Mouse (Mus musculus) thymus, adult 2 months (tissue): ENCODE data around the gene Apobec3. TPM values are rescaled to one million over a fixed set of nuclear protein-coding genes. Genes with fewer than 3 reads are reported as not detected.

Source experiments
- DNase-seq: peaks from one replicate; pipeline ENCODE4 v3.0.0; 2021
- H3K27ac ChIP-seq: fragments of 200-500 bp; 2 replicates; pipeline ENCODE4 v1.5.1; 2012; ENCODE audit warnings: low read length, control low read depth; ENCODE audit not compliant: control insufficient read depth, insufficient read depth
- H3K27me3 ChIP-seq: fragments of 200-500 bp; 2 replicates; pipeline ENCODE4 v1.6.1; 2012; ENCODE audit warnings: mild to moderate bottlenecking, low read length, moderate library complexity, mixed read lengths; ENCODE audit not compliant: control insufficient read depth, insufficient read depth
- H3K36me3 ChIP-seq: fragments of 200-500 bp; 2 replicates; pipeline ENCODE4 v1.6.1; 2012; ENCODE audit warnings: mild to moderate bottlenecking, low read length, moderate library complexity; ENCODE audit not compliant: control insufficient read depth, insufficient read depth
- H3K4me1 ChIP-seq: fragments of 200-500 bp; replicated peaks from 2 replicates; pipeline ENCODE4 v1.6.1; 2012; ENCODE audit warnings: low read length; ENCODE audit not compliant: control insufficient read depth, insufficient read depth
- H3K4me3 ChIP-seq: fragments of 200-500 bp; 2 replicates; pipeline ENCODE4 v1.5.1; 2012; ENCODE audit warnings: mild to moderate bottlenecking, low read length, control low read depth, moderate library complexity; ENCODE audit not compliant: control insufficient read depth, insufficient read depth
- CTCF ChIP-seq: fragments of 200-500 bp; IDR thresholded peaks from 2 replicates; pipeline ENCODE4 v1.5.1; 2012; ENCODE audit warnings: mild to moderate bottlenecking, control low read depth, low read length, moderate library complexity, borderline replicate concordance; ENCODE audit not compliant: control insufficient read depth, poor library complexity, insufficient read depth; ENCODE audit errors: extremely low read depth
- POLR2A ChIP-seq: fragments of 200-500 bp; IDR thresholded peaks from 2 replicates; pipeline ENCODE4 v1.6.1; 2012; ENCODE audit warnings: mild to moderate bottlenecking, low read length, control low read depth, moderate library complexity; ENCODE audit not compliant: control insufficient read depth, poor library complexity, insufficient read depth; ENCODE audit errors: extremely low read depth
- WGBS: fragments of 180-500 bp; shearing (Covaris S2); methylation state at CpG from one replicate; pipeline ENCODE4 v1.1.7; 2018; 5-methylcytosine and 5-hydroxymethylcytosine counted together
- polyA plus RNA-seq: library from polyadenylated mRNA; depleted of rRNA; stranded (reverse); fragments of >200 nt; gene quantifications from 2 replicates; pipeline ENCODE4 v1.2.3, GENCODE M21; 2012

The Apobec3 gene
- polyA plus RNA-seq, 1 experiment, result 92.3 TPM

DNA sequence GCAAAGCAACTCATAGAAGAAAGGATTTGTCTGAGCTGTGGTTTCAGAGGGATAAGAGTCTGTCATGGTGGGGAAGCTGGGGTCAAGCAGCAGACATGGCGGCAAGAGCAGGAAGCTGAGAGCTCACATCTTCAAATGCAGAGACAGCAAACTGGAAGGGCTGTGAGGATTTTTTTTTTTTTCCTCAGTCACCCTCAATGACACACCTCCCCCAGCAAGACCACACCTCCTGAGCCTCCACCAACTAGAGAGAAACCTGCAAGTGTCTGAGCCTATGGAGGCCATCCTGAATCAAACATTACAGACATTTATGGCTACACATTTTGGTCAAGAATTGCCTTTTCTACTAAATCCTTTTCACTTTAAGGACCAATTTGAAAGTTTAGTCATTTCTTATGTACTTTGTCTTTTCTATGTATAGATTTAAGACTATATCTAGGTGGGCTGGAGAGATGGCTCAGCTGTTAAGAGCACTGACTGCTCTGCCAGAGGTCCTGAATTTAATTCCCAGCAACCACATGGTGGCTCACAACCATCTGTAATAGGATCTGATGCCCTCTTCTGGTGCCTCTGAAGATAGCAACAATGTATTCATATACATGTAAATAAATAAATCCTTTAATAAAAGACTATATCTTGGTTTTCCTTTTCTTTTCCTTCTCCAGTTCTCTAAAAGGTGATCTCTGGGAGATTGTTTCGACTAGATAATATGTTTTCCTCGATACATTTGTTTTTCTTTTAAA, 24.0 kb upstream of the Apobec3 start:
- Histone ChIP-seq H3K36me3 (no peaks in the 10 kb centered on the region), H3K4me3 (no peak overlapping the region), H3K4me1 (no peaks in the 10 kb centered on the region), H3K27ac (no peak overlapping the region), H3K27me3 (no peaks in the 10 kb centered on the region)
- DNase-seq, result no peak
- TF ChIP-seq CTCF (no peak), POLR2A (no peak)
- 72% methylated on average over 3 of the region's 3 CpGs for WGBS

DNA sequence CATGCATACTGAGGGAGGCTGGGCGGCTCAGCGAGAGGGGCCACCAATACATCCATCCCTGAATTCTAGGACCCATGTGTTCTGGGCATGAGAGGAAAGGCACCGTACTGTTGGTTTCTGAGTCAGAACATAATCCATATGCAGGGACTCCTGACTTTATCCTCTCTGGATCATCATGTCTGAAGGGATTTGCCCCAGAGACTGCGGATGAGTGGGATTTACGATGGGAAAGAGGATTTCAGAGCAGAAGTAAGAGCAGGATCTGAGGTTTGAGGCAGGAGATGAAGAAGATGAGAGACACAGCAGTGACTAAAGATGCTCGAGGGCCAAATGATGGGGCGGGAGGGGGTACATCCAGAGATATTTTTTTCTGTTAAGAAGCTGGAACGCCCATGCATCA, 17.9 kb upstream of the Apobec3 start:
- 96% methylated on average over 8 of the region's 8 CpGs for WGBS
- H3K4me1 ChIP-seq, result peaks cover 3% of the 10 kb centered on the region
- no peak for TF ChIP-seq CTCF
- TF ChIP-seq POLR2A, result no peak
- no peak for DNase-seq
- H3K36me3 ChIP-seq, result no peaks in the 10 kb centered on the region
- no peak overlapping the region for H3K27ac ChIP-seq
- no peak overlapping the region for H3K4me3 ChIP-seq
- no peaks in the 10 kb centered on the region for H3K27me3 ChIP-seq

DNA sequence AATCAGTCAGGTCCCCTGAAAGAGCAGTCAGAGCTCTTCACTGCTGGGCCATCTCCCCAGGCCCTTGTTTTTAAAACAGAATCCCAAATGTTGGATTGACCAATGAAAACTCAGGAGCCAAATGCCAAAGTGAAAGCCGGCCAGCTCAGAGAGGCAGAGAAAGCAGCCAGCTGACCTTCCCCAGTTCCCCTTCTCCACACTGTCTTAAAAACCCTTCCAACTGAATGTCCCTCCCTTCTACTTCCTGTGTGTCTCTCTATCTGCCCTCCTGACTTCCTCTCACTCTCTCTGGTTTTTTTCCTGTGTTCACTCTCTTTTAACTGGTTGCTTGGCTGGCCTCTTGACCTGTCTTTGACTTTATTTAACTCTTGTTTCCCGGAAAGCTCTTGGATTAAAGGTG, 17.5 kb upstream of the Apobec3 start:
- WGBS, result 47% methylated on average over 2 of the region's 2 CpGs

DNA sequence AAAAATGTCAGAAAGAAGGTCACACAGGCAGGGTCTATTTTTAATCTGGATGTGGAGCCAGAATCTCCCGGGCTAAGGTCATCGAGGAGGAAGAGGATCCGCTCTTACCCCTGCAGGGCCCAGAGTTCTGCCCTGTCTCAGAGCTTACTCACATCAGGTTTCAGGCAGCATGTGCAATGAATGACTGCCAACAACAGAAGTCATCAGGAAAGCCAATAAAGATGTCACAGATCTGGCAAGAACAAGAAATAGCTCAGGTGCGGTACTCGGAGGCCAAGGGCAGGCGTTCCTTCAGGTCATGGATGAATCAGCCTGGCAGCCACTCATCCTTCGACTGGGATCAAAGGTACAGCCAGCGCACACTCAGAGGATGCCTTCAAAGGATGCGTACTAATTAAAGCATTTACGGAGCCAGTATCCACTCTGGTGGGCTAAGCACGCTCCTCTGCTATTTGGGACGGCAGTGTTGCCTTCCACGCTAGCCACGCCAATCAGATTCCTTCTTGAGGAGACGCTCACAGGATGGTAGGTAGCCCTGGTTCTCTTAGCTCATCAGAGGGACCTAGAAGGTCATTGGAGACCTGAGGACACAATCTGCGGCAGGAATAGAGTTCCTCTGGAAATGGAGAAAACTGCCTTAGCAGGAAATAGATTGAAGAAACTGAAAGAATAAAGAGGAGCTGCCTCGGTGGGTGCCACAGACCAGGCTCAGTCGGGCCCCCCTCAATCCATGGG, 16.0 kb upstream of the Apobec3 start:
- TF ChIP-seq CTCF (no peak), POLR2A (no peak)
- Histone ChIP-seq H3K36me3 (no peaks in the 10 kb centered on the region), H3K4me3 (no peak overlapping the region), H3K4me1 (peaks cover 3% of the 10 kb centered on the region), H3K27me3 (no peaks in the 10 kb centered on the region), H3K27ac (no peak overlapping the region)
- no peak for DNase-seq
- 92% methylated on average over 18 of the region's 18 CpGs for WGBS

More for the DNA sequence above, 17.5 kb upstream of the Apobec3 start:
- TF ChIP-seq CTCF (no peak), POLR2A (no peak)
- peaks cover 3% of the 10 kb centered on the region for H3K4me1 ChIP-seq
- no peaks in the 10 kb centered on the region for H3K36me3 ChIP-seq
- no peak for DNase-seq
- no peaks in the 10 kb centered on the region for H3K27me3 ChIP-seq
- no peak overlapping the region for H3K27ac ChIP-seq
- H3K4me3 ChIP-seq, result no peak overlapping the region

DNA sequence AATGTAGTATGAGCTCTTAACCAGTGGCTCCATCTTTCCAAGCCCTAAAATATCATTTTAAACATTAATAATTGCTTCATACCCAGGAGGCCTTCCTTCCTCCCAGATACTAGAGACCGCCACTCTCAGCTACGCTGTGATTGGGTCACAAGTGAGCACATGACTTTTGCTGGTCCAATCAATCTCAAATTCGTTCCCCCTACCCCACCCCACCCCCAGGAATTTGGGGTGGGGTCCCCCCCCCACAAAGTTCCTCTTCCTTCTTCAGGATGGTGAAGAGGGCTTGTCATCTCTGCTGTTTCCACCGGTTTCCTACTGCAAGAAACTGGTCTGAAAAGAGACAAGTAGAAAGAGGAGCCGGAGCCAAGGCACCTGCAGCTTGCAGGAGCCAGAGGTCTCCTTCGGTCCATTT, 12.7 kb upstream of the Apobec3 start:
- Histone ChIP-seq H3K4me3 (no peak overlapping the region), H3K36me3 (no peaks in the 10 kb centered on the region), H3K27me3 (no peaks in the 10 kb centered on the region), H3K4me1 (peaks cover 8% of the 10 kb centered on the region), H3K27ac (no peak overlapping the region)
- no peak for DNase-seq
- no peak for TF ChIP-seq POLR2A
- no peak for TF ChIP-seq CTCF
- WGBS, result 74% methylated on average over 6 of the region's 6 CpGs

DNA sequence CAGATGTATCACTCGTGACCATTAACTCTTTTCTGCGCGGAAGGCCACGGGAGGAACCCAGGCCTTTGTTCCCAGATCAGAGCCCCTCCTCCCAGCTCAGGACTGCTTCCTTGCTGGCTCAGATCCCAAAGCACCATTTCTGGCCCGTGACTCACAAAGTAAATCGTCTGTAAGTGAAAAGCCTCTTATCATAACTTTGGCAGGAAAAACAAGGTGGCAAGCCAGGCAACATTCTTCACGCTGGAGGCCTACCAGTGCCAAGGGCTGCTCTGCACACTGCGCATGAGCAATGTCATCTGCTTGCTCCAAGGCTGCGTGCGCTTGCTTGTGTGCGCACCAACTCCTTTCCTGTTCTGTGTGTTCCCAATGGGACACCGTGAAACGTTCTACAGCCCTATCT, 12.1 kb upstream of the Apobec3 start:
- H3K4me1 ChIP-seq, result peaks cover 5% of the 10 kb centered on the region
- TF ChIP-seq CTCF (no peak), POLR2A (no peak)
- no peak overlapping the region for H3K27ac ChIP-seq
- H3K4me3 ChIP-seq, result no peak overlapping the region
- H3K36me3 ChIP-seq, result no peaks in the 10 kb centered on the region
- H3K27me3 ChIP-seq, result no peaks in the 10 kb centered on the region
- DNase-seq, result no peak
- 58% methylated on average over 13 of the region's 13 CpGs for WGBS
